Mouse (Mus musculus): Measurements from ENCODE around the gene Gls2. TPM values are rescaled to one million over a fixed set of nuclear protein-coding genes. Genes with fewer than 3 reads are reported as not detected.
"Not testable (repeated sequence)": the region's sequence is repeated elsewhere in the genome, so short reads cannot be mapped to it uniquely, and the experiment has no call there.

Gene Gls2
- 0.96 and 1.5 TPM in 2 replicates for polyA plus RNA-seq (2016; fragmentation: Nextera tagmentation; extraction: Ambion mirVana)

GRCm38 (mm10) chr10:128194024-128194550 lies at the start of gene Gls2:
Gls2 (plus strand) TSS chr10:128194457.
- Histone ChIP-seq H3K36me3 (no peaks in the 10 kb centered on the region), H3K27me3 (ENCODE audit: low read depth, poor library complexity, severe bottlenecking) (peaks cover 38% of the 10 kb centered on the region), H3K27ac (replicated peaks) (peak within 1 kb of the TSS; percentile 83), H3K4me1 (peaks cover 18% of the 10 kb centered on the region), H3K9me3 (replicated peaks) (no peaks in the 10 kb centered on the region), H3K4me3 (peak within 1 kb of the TSS; percentile 85)
- under 1% methylated on average over 46 of the region's 46 CpGs for WGBS
- peak; percentile 99 for DNase-seq (ENCODE audit: low spot score)

- peaks cover 68% of the 10 kb centered on the region for H3K36me3 ChIP-seq
- peaks cover 12% of the 10 kb centered on the region for H3K4me1 ChIP-seq
- no peaks in the 10 kb centered on the region for H3K27me3 ChIP-seq (ENCODE audit: low read depth, poor library complexity, severe bottlenecking)
- no peak overlapping the region for H3K27ac ChIP-seq (replicated peaks)
- no peak for DNase-seq (ENCODE audit: low spot score)
- 85% methylated on average over 2 of the region's 2 CpGs for WGBS
- H3K9me3 ChIP-seq (replicated peaks) = no peaks in the 10 kb centered on the region
- H3K4me3 ChIP-seq = no peak overlapping the region
These were observed 49.3 kb upstream of the Gls2 start for GRCm38 (mm10) chr10:128144961-128145360.

- no peak for DNase-seq (ENCODE audit: low spot score)
These were observed 45.4 kb upstream of the Gls2 start for GRCm38 (mm10) chr10:128148789-128149365.

GRCm38 (mm10) chr10:128149592-128149991 lies 44.7 kb upstream of the Gls2 start:
- H3K36me3 ChIP-seq = peaks cover 39% of the 10 kb centered on the region
- H3K9me3 ChIP-seq (replicated peaks) = no peaks in the 10 kb centered on the region
- 5% methylated on average over 5 of the region's 5 CpGs for WGBS
- DNase-seq (ENCODE audit: low spot score) = peak; percentile 66
- peak overlapping the region; percentile 76 for H3K27ac ChIP-seq (replicated peaks)
- H3K27me3 ChIP-seq (ENCODE audit: low read depth, poor library complexity, severe bottlenecking) = no peaks in the 10 kb centered on the region
- H3K4me1 ChIP-seq = peaks cover 13% of the 10 kb centered on the region
- H3K4me3 ChIP-seq = peak overlapping the region; percentile 37

More at GRCm38 (mm10) chr10:128148789-128149365, 45.4 kb upstream of the Gls2 start:
- no peak overlapping the region for H3K4me3 ChIP-seq
- H3K9me3 ChIP-seq (replicated peaks) = no peaks in the 10 kb centered on the region
- H3K36me3 ChIP-seq = peaks cover 44% of the 10 kb centered on the region
- H3K4me1 ChIP-seq = peaks cover 13% of the 10 kb centered on the region
- H3K27me3 ChIP-seq (ENCODE audit: low read depth, poor library complexity, severe bottlenecking) = no peaks in the 10 kb centered on the region
- WGBS = 89% methylated on average over 5 of the region's 5 CpGs
- H3K27ac ChIP-seq (replicated peaks) = peak overlapping the region; percentile 76

- Histone ChIP-seq H3K27ac (replicated peaks) (no peak overlapping the region), H3K27me3 (ENCODE audit: low read depth, poor library complexity, severe bottlenecking) (no peaks in the 10 kb centered on the region), H3K36me3 (peaks cover 26% of the 10 kb centered on the region), H3K9me3 (replicated peaks) (no peaks in the 10 kb centered on the region), H3K4me3 (no peak overlapping the region), H3K4me1 (peaks cover 13% of the 10 kb centered on the region)
- WGBS = 86% methylated on average over 14 of the region's 14 CpGs
- DNase-seq (ENCODE audit: low spot score) = no peak
These were observed 43.3 kb upstream of the Gls2 start for GRCm38 (mm10) chr10:128150941-128151340.

- 81% methylated on average over 3 of the region's 3 CpGs for WGBS
- Histone ChIP-seq H3K27ac (replicated peaks) (no peak overlapping the region), H3K36me3 (peaks cover 10% of the 10 kb centered on the region), H3K9me3 (replicated peaks) (no peaks in the 10 kb centered on the region), H3K27me3 (ENCODE audit: low read depth, poor library complexity, severe bottlenecking) (no peaks in the 10 kb centered on the region), H3K4me1 (peaks cover 11% of the 10 kb centered on the region), H3K4me3 (no peak overlapping the region)
- no peak for DNase-seq (ENCODE audit: low spot score)
These were observed 40.3 kb upstream of the Gls2 start for GRCm38 (mm10) chr10:128153978-128154377.

- not testable (repeated sequence) for H3K4me3 ChIP-seq; H3K27ac ChIP-seq (replicated peaks); H3K9me3 ChIP-seq (replicated peaks); H3K4me1 ChIP-seq; DNase-seq (ENCODE audit: low spot score); H3K27me3 ChIP-seq (ENCODE audit: low read depth, poor library complexity, severe bottlenecking)
- 94% methylated on average over 3 of the region's 3 CpGs for WGBS
- peaks cover 12% of the 10 kb centered on the region for H3K36me3 ChIP-seq
These were observed 28.5 kb upstream of the Gls2 start for GRCm38 (mm10) chr10:128165726-128166125.

GRCm38 (mm10) chr10:128167091-128167490 lies 27.2 kb upstream of the Gls2 start:
- no peak for DNase-seq (ENCODE audit: low spot score)
- WGBS = 68% methylated on average over 6 of the region's 6 CpGs
- Histone ChIP-seq H3K4me1 (no peaks in the 10 kb centered on the region), H3K36me3 (peaks cover 12% of the 10 kb centered on the region), H3K27ac (replicated peaks) (no peak overlapping the region), H3K4me3 (no peak overlapping the region), H3K9me3 (replicated peaks) (no peaks in the 10 kb centered on the region), H3K27me3 (ENCODE audit: low read depth, poor library complexity, severe bottlenecking) (no peaks in the 10 kb centered on the region)

GRCm38 (mm10) chr10:128171348-128171747 lies 22.9 kb upstream of the Gls2 start:
- not testable (repeated sequence) for H3K36me3 ChIP-seq; H3K4me3 ChIP-seq; H3K9me3 ChIP-seq (replicated peaks); H3K27me3 ChIP-seq (ENCODE audit: low read depth, poor library complexity, severe bottlenecking); H3K27ac ChIP-seq (replicated peaks); DNase-seq (ENCODE audit: low spot score)
- peaks cover 28% of the 10 kb centered on the region for H3K4me1 ChIP-seq
- 97% methylated on average over 10 of the region's 10 CpGs for WGBS

- WGBS = 21% methylated on average over 3 of the region's 3 CpGs
- no peak for DNase-seq (ENCODE audit: low spot score)
- H3K4me1 ChIP-seq = peaks cover 38% of the 10 kb centered on the region
- H3K36me3 ChIP-seq = no peaks in the 10 kb centered on the region
- H3K4me3 ChIP-seq = peak overlapping the region; percentile 74
- H3K9me3 ChIP-seq (replicated peaks) = no peaks in the 10 kb centered on the region
- H3K27me3 ChIP-seq (ENCODE audit: low read depth, poor library complexity, severe bottlenecking) = no peaks in the 10 kb centered on the region
- peak overlapping the region; percentile 85; the same call in 1 of the 2 replicates for H3K27ac ChIP-seq (replicated peaks)
These were observed 19.0 kb upstream of the Gls2 start for GRCm38 (mm10) chr10:128175302-128175701.

GRCm38 (mm10) chr10:128175996-128176755 lies 18.1 kb upstream of the Gls2 start:
- 0% methylated on average over 17 of the region's 17 CpGs for WGBS
- Histone ChIP-seq H3K4me3 (peak overlapping the region; percentile 74), H3K4me1 (peaks cover 38% of the 10 kb centered on the region), H3K27me3 (ENCODE audit: low read depth, poor library complexity, severe bottlenecking) (no peaks in the 10 kb centered on the region), H3K27ac (replicated peaks) (peak overlapping the region; percentile 85), H3K9me3 (replicated peaks) (no peaks in the 10 kb centered on the region), H3K36me3 (no peaks in the 10 kb centered on the region)
- peak; percentile 84 for DNase-seq (ENCODE audit: low spot score)

GRCm38 (mm10) chr10:128177316-128177715 lies 16.9 kb upstream of the Gls2 start:
- Histone ChIP-seq H3K27ac (replicated peaks) (no peak overlapping the region), H3K9me3 (replicated peaks) (no peaks in the 10 kb centered on the region), H3K36me3 (no peaks in the 10 kb centered on the region), H3K27me3 (ENCODE audit: low read depth, poor library complexity, severe bottlenecking) (no peaks in the 10 kb centered on the region), H3K4me3 (no peak overlapping the region), H3K4me1 (peaks cover 38% of the 10 kb centered on the region)
- no peak for DNase-seq (ENCODE audit: low spot score)
- WGBS = 88% methylated on average over 4 of the region's 4 CpGs

GRCm38 (mm10) chr10:128179989-128180388 lies 14.3 kb upstream of the Gls2 start, which contains the start of gene Rbms2:
Rbms2 (minus strand) TSS chr10:128180297.
- Histone ChIP-seq H3K36me3 (no peaks in the 10 kb centered on the region), H3K9me3 (replicated peaks) (no peaks in the 10 kb centered on the region), H3K4me3 (peak within 1 kb of the TSS; percentile 24; the same call in 1 of the 2 replicates), H3K4me1 (peaks cover 23% of the 10 kb centered on the region), H3K27me3 (ENCODE audit: low read depth, poor library complexity, severe bottlenecking) (no peaks in the 10 kb centered on the region), H3K27ac (replicated peaks) (peak within 1 kb of the TSS; percentile 46; the same call in 1 of the 2 replicates)
- no peak for DNase-seq (ENCODE audit: low spot score)
- 4% methylated on average over 6 of the region's 6 CpGs for WGBS
